Mouse (Mus musculus): ENCODE measurements around the gene Clptm1l. TPM values are rescaled to one million over a fixed set of nuclear protein-coding genes. Genes with fewer than 3 reads are reported as not detected.

The Clptm1l gene
- polyA plus RNA-seq (2012; rRNA removed; ENCODE audit: low replicate concordance), result 189 and 197 TPM in 2 replicates

DNA sequence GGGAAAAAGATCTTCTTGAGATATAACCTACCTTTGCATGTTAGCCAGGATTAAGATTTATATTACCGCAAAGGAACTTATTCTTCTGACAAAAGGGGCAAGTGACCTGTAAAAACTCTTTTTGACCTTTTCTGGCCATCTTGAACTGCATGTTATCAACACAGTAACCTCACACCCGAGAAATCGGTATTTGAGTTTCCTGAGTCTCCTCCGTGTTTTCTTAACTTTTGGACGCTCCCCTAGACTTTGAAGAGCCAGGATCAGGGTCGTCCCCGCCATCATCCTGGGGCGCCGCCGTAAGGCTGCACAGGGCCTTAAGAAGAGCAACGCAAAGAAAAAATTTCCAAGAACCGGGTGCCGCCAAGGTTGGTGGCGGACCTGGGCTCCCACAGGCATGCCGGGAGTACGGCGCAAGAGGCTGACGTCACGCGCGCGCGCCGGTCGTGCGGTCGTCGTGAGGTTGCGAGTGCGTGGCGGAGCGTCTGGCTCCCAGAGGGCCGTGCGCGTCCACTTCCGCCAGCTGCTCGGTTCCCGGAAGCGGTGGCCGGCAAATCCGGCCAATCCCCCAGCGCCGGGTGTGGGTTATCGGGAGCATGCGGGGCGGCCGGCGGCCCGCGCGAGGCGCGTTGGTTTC, at the start of gene Clptm1l:
Clptm1l (plus strand) TSS at position 485 of the 634 bp plus-strand sequence.

GRCm38 (mm10) chr13:73626745-73627549, 23.1 kb downstream of the Clptm1l start, which contains the start of gene Tert:
TSS of gene Tert (plus strand) at chr13:73626911.

Other genes starting within 250 kb of the Clptm1l start
- gene Lpcat1, start 136.8 kb upstream of the Clptm1l start, polyA plus RNA-seq (2012; rRNA removed; ENCODE audit: low replicate concordance), result 19.3 and 41.5 TPM in 2 replicates
- gene Slc6a3, start 67.3 kb upstream of the Clptm1l start, polyA plus RNA-seq (2012; rRNA removed; ENCODE audit: low replicate concordance), result not detected in 2 replicates
- 2.3 and 12.4 TPM in 2 replicates for gene Tert, start 22.9 kb downstream of the Clptm1l start, polyA plus RNA-seq (2012; rRNA removed; ENCODE audit: low replicate concordance)
- gene Slc6a18, start 74.0 kb downstream of the Clptm1l start, polyA plus RNA-seq (2012; rRNA removed; ENCODE audit: low replicate concordance), result not detected in 2 replicates
- gene Slc6a19, start 100.9 kb downstream of the Clptm1l start, polyA plus RNA-seq (2012; rRNA removed; ENCODE audit: low replicate concordance), result 0.12 and 0.19 TPM in 2 replicates
- gene Slc12a7, start 129.1 kb downstream of the Clptm1l start, polyA plus RNA-seq (2012; rRNA removed; ENCODE audit: low replicate concordance), result 59.6 and 68.2 TPM in 2 replicates
- 2.1 and 33.3 TPM in 2 replicates for gene Nkd2, start 243.6 kb downstream of the Clptm1l start, polyA plus RNA-seq (2012; rRNA removed; ENCODE audit: low replicate concordance)

Measured in subcutaneous adipose tissue, adult 2 months (tissue).